Mouse (Mus musculus) retina, embryonic 14.5 days (tissue): ENCODE results near the gene B4galnt3.

Source experiments
- DNase-seq: peaks from one replicate; pipeline ENCODE4 v3.0.0-alpha.2; 2015; ENCODE audit warnings: low spot score

B4galnt3 gene

GRCm38 (mm10) chr6:120274181-120274580 lies 20.2 kb downstream of the B4galnt3 start:
- DNase-seq, result no peak

- no peak for DNase-seq
Measured at GRCm38 (mm10) chr6:120264151-120264550, 30.2 kb downstream of the B4galnt3 start.

GRCm38 (mm10) chr6:120263608-120264007 lies 30.8 kb downstream of the B4galnt3 start:
- DNase-seq, result no peak

GRCm38 (mm10) chr6:120262886-120263531 lies 31.4 kb downstream of the B4galnt3 start:
- DNase-seq, result no peak

GRCm38 (mm10) chr6:120259481-120259880 lies 34.9 kb downstream of the B4galnt3 start:
- DNase-seq, result no peak

- no peak for DNase-seq
Measured at GRCm38 (mm10) chr6:120256431-120256935, 37.9 kb downstream of the B4galnt3 start.

- no peak for DNase-seq
Measured at GRCm38 (mm10) chr6:120255701-120256100, 38.7 kb downstream of the B4galnt3 start.

- DNase-seq, result no peak
Measured at GRCm38 (mm10) chr6:120255144-120255543, 39.2 kb downstream of the B4galnt3 start.

- no peak for DNase-seq
Measured at GRCm38 (mm10) chr6:120254640-120255039, 39.7 kb downstream of the B4galnt3 start.

- no peak for DNase-seq
Measured at GRCm38 (mm10) chr6:120252741-120253140, 41.6 kb downstream of the B4galnt3 start.

GRCm38 (mm10) chr6:120251010-120251409 lies 43.3 kb downstream of the B4galnt3 start:
- DNase-seq, result no peak

- DNase-seq, result no peak
Measured at GRCm38 (mm10) chr6:120249831-120250230, 44.5 kb downstream of the B4galnt3 start.

- DNase-seq, result no peak
Measured at GRCm38 (mm10) chr6:120246676-120247075, 47.7 kb downstream of the B4galnt3 start.

GRCm38 (mm10) chr6:120243250-120243649 lies 51.1 kb downstream of the B4galnt3 start:
- no peak for DNase-seq

- DNase-seq, result no peak
Measured at GRCm38 (mm10) chr6:120242530-120242929, 51.8 kb downstream of the B4galnt3 start.

GRCm38 (mm10) chr6:120241453-120241852 lies 52.9 kb downstream of the B4galnt3 start:
- no peak for DNase-seq

GRCm38 (mm10) chr6:120240461-120240860 lies 53.9 kb downstream of the B4galnt3 start:
- no peak for DNase-seq

GRCm38 (mm10) chr6:120235874-120236273 lies 58.5 kb downstream of the B4galnt3 start:
- no peak for DNase-seq

- DNase-seq, result no peak
Measured at GRCm38 (mm10) chr6:120232885-120233284, 61.5 kb downstream of the B4galnt3 start.

- DNase-seq, result no peak
Measured at GRCm38 (mm10) chr6:120230441-120230840, 63.9 kb downstream of the B4galnt3 start.

- DNase-seq, result no peak
Measured at GRCm38 (mm10) chr6:120229806-120230205, 64.6 kb downstream of the B4galnt3 start.

- DNase-seq, result no peak
Measured at GRCm38 (mm10) chr6:120227068-120227467, 67.3 kb downstream of the B4galnt3 start.

GRCm38 (mm10) chr6:120225355-120225754 lies 69.0 kb downstream of the B4galnt3 start:
- DNase-seq, result peak; percentile 3

- peak; percentile 60 for DNase-seq
Measured at GRCm38 (mm10) chr6:120222669-120223068, 71.7 kb downstream of the B4galnt3 start.
